Mouse (Mus musculus) kidney, postnatal 36 days (tissue): Measurements from ENCODE around the gene Capn3.

ENCODE experiments used
- DNase-seq, 2 experiments: peaks; one replicate each; pipeline ENCODE4 v3.0.0; 2021 to 2022; ENCODE audit warnings: mixed read lengths in 2 of 2

The Capn3 gene

GRCm38 (mm10) chr2:120455719-120456118, at the start of gene Capn3:
Capn3 (plus strand) TSS chr2:120456019.
- no peak for DNase-seq

DNA sequence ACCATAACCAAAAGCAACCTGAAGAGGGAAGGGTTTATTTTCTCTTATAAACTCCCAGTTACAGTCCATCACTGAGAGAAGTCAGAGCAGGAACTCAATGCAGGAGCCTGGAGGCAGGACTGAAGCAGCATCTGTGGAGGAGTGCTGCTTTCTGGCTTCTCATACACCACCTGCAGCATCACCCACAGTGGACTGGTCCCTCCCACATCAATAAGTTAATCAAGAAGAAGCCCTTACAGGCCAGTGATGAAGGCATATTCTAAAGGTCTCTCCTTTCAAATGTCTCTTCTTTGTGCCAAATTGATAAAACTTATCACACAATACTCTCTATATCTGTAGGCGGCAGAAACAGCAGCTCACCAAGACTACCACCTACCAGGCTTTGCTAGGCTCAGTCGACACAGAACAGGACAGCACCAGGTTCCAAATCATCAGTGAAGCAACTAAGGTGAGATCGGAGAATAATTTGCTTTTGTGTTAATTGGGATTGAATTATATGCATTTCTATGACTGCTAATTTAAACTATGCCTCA, 44.7 kb upstream of the Capn3 start:
- DNase-seq = no peak

- DNase-seq = no peak
These were observed 41.7 kb upstream of the Capn3 start for GRCm38 (mm10) chr2:120414113-120414512.

- no peak for DNase-seq
These were observed 40.9 kb upstream of the Capn3 start for GRCm38 (mm10) chr2:120414738-120415414.

DNA sequence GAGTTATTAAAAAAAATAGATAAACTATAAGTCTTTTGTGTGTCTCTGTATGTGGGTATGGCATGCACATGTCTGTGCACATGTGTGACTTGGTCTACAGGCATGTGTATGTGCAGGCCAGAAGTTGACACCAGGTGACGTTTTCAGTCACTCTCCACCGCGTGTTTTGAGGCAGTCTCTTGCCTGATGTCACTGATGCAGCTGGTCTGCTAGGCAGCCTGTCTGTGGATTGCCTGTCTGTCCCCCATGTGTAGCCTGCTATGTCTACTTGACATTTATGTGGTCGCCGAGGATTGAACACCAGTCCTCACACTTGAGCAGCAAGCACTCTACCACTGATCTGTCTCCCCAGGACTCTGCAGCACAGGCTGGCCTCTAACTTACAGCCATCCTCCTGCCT, 31.4 kb upstream of the Capn3 start:
- no peak for DNase-seq

- DNase-seq = no peak
These were observed 11.3 kb upstream of the Capn3 start for GRCm38 (mm10) chr2:120444486-120444885.

GRCm38 (mm10) chr2:120446373-120446772, 9.4 kb upstream of the Capn3 start:
- no peak for DNase-seq

- DNase-seq = no peak
These were observed 8.5 kb upstream of the Capn3 start for GRCm38 (mm10) chr2:120447306-120447705.

- DNase-seq = no peak
These were observed 5.1 kb upstream of the Capn3 start for GRCm38 (mm10) chr2:120450724-120451123.

- no peak for DNase-seq
These were observed 3.2 kb upstream of the Capn3 start for GRCm38 (mm10) chr2:120452600-120452999.

DNA sequence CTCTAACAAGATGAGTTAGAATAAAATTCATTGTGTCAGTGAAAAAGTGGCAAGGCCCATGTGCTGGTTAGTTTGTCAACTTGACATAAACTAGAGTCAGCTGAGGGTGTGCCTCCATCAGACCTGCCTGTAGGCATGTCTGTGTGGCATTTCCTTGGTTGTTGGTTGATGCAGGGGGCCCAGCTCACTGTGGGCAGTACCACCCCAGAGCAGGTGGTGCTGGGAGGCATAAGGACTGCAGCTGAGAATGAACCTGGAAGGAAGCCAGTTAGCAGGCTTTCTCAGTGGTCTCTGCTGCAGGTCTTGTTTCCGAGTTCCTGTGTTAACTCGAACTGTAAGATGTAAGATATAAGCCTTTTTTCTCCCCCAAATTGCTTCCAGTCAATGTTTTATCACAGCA, 832 bp upstream of the Capn3 start:
- DNase-seq = no peak

DNA sequence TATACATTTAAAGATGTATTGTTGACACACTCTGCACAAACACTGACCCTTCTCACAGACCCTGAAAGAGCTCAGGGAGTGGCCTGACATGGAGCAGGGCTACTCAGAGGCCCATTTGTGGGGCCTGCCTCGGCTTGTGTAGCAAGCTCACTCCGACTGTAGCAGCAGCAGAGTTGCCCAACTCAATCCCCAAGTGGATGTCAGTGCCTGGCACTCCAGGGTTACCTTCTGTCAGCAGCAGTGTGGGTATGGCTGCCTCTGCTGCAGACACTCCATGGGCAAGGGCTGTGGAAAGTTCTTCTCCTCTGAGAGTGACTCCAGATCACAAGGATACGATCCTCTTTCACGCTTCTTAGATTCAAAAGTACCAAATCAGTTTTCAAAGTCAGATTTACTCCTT, 4.4 kb downstream of the Capn3 start:
- DNase-seq = no peak

DNA sequence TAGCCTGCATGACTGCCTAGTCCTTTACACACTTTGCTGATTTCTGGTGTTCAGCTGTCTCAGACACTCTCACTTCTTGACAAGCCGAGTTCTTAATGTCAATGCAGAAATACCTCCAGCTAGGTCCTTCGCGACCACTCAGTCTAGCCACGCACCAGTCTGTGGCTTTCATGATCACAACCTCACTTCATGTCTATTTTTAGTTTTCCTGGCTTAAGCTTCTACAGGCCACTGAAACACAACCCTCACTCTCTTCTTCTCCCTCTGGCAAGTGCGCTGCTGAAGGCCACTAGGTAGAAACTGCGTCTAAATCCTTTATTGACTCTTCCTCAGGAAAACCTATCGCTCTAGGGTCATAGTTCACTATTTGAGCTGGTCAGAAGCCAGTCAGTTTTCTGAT, 7.5 kb downstream of the Capn3 start:
- no peak for DNase-seq

DNA sequence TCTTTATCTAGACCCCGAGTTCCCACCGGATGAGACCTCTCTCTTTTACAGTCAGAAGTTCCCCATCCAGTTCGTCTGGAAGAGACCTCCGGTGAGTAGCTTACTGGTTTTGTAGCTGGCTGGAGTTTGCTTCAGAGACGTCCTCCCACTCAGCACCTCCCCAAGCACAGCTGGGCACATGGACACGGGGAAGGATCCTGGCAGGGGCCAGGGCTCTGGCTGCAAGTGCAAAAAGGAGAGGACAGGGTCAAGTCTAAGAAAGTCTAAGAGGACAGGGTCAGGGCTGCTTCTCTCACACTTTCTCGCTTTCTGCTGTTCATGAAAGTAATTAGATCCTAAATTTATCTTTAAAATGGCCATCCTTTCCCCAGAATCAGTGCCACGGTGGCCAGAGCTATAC, 8.3 kb downstream of the Capn3 start:
- no peak for DNase-seq

GRCm38 (mm10) chr2:120464732-120465396, 9.0 kb downstream of the Capn3 start:
- DNase-seq = no peak

GRCm38 (mm10) chr2:120465397-120465785, 9.6 kb downstream of the Capn3 start:
- no peak for DNase-seq

DNA sequence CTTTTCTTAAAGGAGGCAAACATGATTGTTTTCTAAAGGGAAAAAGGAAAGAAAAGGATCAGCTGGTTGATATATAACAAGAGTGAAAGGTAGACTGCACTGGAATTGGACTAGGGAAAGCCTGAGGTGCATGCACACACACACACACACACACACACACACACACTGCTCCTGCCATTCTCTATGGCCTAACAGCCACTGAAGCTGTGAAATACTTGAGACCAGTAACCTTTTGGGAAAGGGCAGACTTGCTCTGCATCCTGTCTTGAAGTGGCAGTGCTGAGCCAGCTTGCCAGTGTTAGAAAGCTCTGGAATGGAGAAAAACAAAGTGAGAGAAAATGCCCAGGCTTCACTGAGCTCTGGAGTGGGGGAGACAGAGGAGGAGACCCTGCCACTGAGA, 12.2 kb downstream of the Capn3 start:
- DNase-seq = no peak

DNA sequence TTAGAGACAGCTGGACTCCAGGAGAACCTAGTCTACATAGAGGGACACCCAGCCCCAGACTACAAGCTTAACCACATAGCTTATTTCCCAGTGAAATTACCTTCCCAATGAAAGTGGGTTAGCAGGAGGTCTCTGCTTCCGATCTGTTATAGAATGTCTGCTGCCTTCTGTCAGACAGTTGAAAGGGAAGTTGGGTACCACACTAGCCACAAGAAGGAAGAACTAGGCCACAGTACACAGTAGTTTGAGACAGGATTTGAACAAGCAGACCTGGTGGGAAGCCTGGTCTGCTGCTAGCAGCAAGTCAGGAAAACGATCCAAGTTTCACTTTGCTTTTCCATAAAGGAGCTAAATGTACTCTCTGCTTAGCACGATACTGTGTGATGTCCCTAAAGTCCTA, 13.4 kb downstream of the Capn3 start:
- no peak for DNase-seq

- DNase-seq = no peak
These were observed 13.9 kb downstream of the Capn3 start for GRCm38 (mm10) chr2:120469715-120470114.

- DNase-seq = no peak
These were observed 15.0 kb downstream of the Capn3 start for GRCm38 (mm10) chr2:120470856-120471255.

- DNase-seq = no peak
These were observed 20.7 kb downstream of the Capn3 start for GRCm38 (mm10) chr2:120476277-120477087.

- DNase-seq = peak; percentile 83 to 92
These were observed 22.8 kb downstream of the Capn3 start for GRCm38 (mm10) chr2:120478600-120478999.

- DNase-seq = no peak
These were observed 26.1 kb downstream of the Capn3 start for GRCm38 (mm10) chr2:120481921-120482320.
